Mouse (Mus musculus): ENCODE measurements around the gene Gm3532. TPM values are rescaled to one million over a fixed set of nuclear protein-coding genes. Genes with fewer than 3 reads are reported as not detected.
"Not testable (repeated sequence)": the region's sequence is repeated elsewhere in the genome, so short reads cannot be mapped to it uniquely, and the experiment has no call there.

Gene Gm3532
- polyA plus RNA-seq (2014; fragmentation: Nextera tagmentation; extraction: Ambion mirVana): 0.15 TPM in 1 of 2 replicates, not detected in the other

DNA sequence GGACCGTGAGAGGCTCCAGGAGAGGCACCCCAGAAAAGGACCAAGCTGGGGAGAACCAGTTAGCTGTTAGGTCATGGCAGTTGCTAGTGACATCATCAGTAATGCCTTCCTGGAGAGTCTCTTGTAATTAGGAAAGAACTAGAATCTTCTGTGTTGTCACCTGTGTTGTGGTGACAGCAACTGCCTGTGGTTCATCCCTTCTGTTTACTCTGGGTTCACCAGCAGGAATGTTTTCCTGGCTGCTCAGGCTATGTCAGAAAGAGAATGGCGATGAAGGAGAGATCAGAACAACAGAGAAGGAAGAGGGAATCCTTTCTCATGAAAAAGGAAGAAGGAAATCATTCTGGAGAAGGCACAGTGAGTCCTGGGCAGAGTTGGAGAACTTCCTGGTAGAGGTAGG, at the start of gene Gm3532:
Gm3532 (plus strand) TSS at position 301 of the 400 bp plus-strand sequence.
- no CpG with 5 or more reads among the region's 2 CpGs for WGBS

DNA sequence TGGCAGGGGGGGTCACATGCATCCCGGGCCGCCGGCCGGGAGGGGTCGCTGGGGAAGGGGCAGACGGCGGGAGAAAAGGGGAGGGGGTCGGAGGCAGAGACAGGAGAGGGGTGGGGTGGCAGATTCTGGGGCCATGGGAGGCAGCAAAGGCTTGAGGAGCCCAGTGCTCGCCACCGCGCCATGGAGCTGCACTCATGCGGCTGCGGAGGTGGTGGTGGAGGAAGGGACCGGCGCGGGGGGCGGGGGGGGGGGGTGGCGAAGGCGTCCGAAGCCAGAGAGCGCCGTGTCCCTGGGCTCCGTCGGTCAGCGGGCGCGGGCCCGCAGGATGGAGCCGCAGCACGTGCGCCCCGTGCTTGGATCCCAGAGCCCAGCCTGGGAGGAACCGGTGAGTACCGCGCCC, 36.9 kb upstream of the Gm3532 start, which contains the start of gene Gm3488:
Gm3488 (plus strand) TSS at position 301 of the 400 bp plus-strand sequence.
- not testable (repeated sequence) for H3K9me3 ChIP-seq (ENCODE audit: control insufficient read depth, low read length); H3K36me3 ChIP-seq (replicated peaks; ENCODE audit: control insufficient read depth, insufficient read depth); H3K4me2 ChIP-seq (replicated peaks); H3K4me3 ChIP-seq (replicated peaks; ENCODE audit: low read length); H3K27me3 ChIP-seq (ENCODE audit: control insufficient read depth, insufficient read depth, low read length); H3K9ac ChIP-seq; ATAC-seq (ENCODE audit: low FRiP score); H3K4me1 ChIP-seq (replicated peaks; ENCODE audit: control insufficient read depth, insufficient read depth, low read length); DNase-seq (ENCODE audit: low spot score); H3K27ac ChIP-seq
- WGBS: no CpG with 5 or more reads among the region's 35 CpGs

More for the DNA sequence above, at the start of gene Gm3532:
- not testable (repeated sequence) for ATAC-seq (ENCODE audit: low FRiP score); DNase-seq (ENCODE audit: low spot score); H3K9me3 ChIP-seq (ENCODE audit: control insufficient read depth, low read length); H3K4me2 ChIP-seq (replicated peaks); H3K9ac ChIP-seq; H3K27me3 ChIP-seq (ENCODE audit: control insufficient read depth, insufficient read depth, low read length); H3K36me3 ChIP-seq (replicated peaks; ENCODE audit: control insufficient read depth, insufficient read depth); H3K27ac ChIP-seq; H3K4me3 ChIP-seq (replicated peaks; ENCODE audit: low read length); H3K4me1 ChIP-seq (replicated peaks; ENCODE audit: control insufficient read depth, insufficient read depth, low read length)

Other genes with a start within 250 kb of the Gm3532 start
- gene Gm3542, start 203.6 kb upstream of the Gm3532 start, polyA plus RNA-seq (2014; fragmentation: Nextera tagmentation; extraction: Ambion mirVana): not detected in 2 replicates
- gene Gm3500, start 149.4 kb upstream of the Gm3532 start, polyA plus RNA-seq (2014; fragmentation: Nextera tagmentation; extraction: Ambion mirVana): 0.95 and 1.7 TPM in 2 replicates
- gene Gm3194, start 83.0 kb upstream of the Gm3532 start, polyA plus RNA-seq (2014; fragmentation: Nextera tagmentation; extraction: Ambion mirVana): 3.8 and 4.5 TPM in 2 replicates
- not detected in 2 replicates for gene Gm8246, start 60.7 kb upstream of the Gm3532 start, polyA plus RNA-seq (2014; fragmentation: Nextera tagmentation; extraction: Ambion mirVana)
- not detected in 2 replicates for gene Gm3187, start 54.3 kb upstream of the Gm3532 start, polyA plus RNA-seq (2014; fragmentation: Nextera tagmentation; extraction: Ambion mirVana)
- gene Gm3488, start 36.8 kb upstream of the Gm3532 start, polyA plus RNA-seq (2014; fragmentation: Nextera tagmentation; extraction: Ambion mirVana): 18.0 and 18.2 TPM in 2 replicates
- gene Gm8265, start 94.5 kb downstream of the Gm3532 start, polyA plus RNA-seq (2014; fragmentation: Nextera tagmentation; extraction: Ambion mirVana): not detected in 2 replicates
- gene Gm9603, start 149.0 kb downstream of the Gm3532 start, polyA plus RNA-seq (2014; fragmentation: Nextera tagmentation; extraction: Ambion mirVana): not detected in 2 replicates
- gene Gm3373, start 203.1 kb downstream of the Gm3532 start, polyA plus RNA-seq (2014; fragmentation: Nextera tagmentation; extraction: Ambion mirVana): 1.8 and 2.2 TPM in 2 replicates

Data from hindbrain, embryonic 14.5 days (tissue).